Mouse (Mus musculus) liver, embryonic 14.5 days (tissue): ENCODE data around the gene Mitf. TPM values are rescaled to one million over a fixed set of nuclear protein-coding genes. Genes with fewer than 3 reads are reported as not detected.

Experiments
- ATAC-seq: fragments of 200-750 bp; cut with Nextera tagmentation; 2 replicates; pipeline ENCODE4 v1.8.0; 2017; ENCODE audit warnings: moderate number of reproducible peaks, mild to moderate bottlenecking, moderate library complexity; ENCODE audit not compliant: insufficient read depth
- DNase-seq, 3 experiments: peaks; one replicate each; pipeline ENCODE4 v3.0.0-alpha.2; 2012 to 2013; ENCODE audit warnings: low read depth in 3 of 3, low spot score in 3 of 3
- H3K27ac ChIP-seq: fragments of 300-500 bp; sonication (generic); 2 replicates; pipeline ENCODE4 v1.5.1; 2014; ENCODE audit warnings: moderate library complexity, mild to moderate bottlenecking, control low read depth, inconsistent platforms
- H3K27me3 ChIP-seq: fragments of 300-500 bp; sonication (generic); 2 replicates; pipeline ENCODE4 v1.6.1; 2014; ENCODE audit warnings: mild to moderate bottlenecking, low read length, moderate library complexity; ENCODE audit not compliant: control insufficient read depth, insufficient read depth
- H3K36me3 ChIP-seq: fragments of 300-500 bp; sonication (generic); replicated peaks from 2 replicates; pipeline ENCODE4 v1.6.1; 2014; ENCODE audit warnings: low read depth; ENCODE audit not compliant: control insufficient read depth, insufficient read depth
- H3K4me1 ChIP-seq, 2 experiments: fragments of 200-500 bp in 1 of 2; fragments of 300-500 bp in 1 of 2; sonication (generic) in 1 of 2; replicated peaks; 2 replicates each; pipeline ENCODE4 v1.6.1; 2012 to 2014; ENCODE audit warnings: antibody characterized with exemption in 1 of 2, inconsistent platforms in 1 of 2, low read length in 1 of 2; ENCODE audit not compliant: control insufficient read depth in 2 of 2, insufficient read depth in 2 of 2
- H3K4me2 ChIP-seq: fragments of 300-500 bp; sonication (generic); 2 replicates; pipeline ENCODE4 v1.6.1; 2014; ENCODE audit warnings: low read depth, mild to moderate bottlenecking, control low read depth, moderate library complexity
- H3K4me3 ChIP-seq, 2 experiments: fragments of 200-500 bp in 1 of 2; fragments of 300-500 bp in 1 of 2; sonication (generic) in 1 of 2; 2 replicates each; pipeline ENCODE4 v1.5.1; 2012 to 2014; ENCODE audit warnings: low read depth in 2 of 2, low read length in 2 of 2, mild to moderate bottlenecking in 2 of 2, control low read depth in 1 of 2, inconsistent platforms in 1 of 2, moderate library complexity in 1 of 2; ENCODE audit not compliant: insufficient read depth in 1 of 2
- H3K9ac ChIP-seq: fragments of 300-500 bp; sonication (generic); replicated peaks from 2 replicates; pipeline ENCODE4 v1.6.1; 2014; ENCODE audit warnings: mild to moderate bottlenecking, control low read depth, moderate library complexity
- H3K9me3 ChIP-seq: fragments of 300-500 bp; sonication (generic); 2 replicates; pipeline ENCODE4 v1.6.1; 2016; ENCODE audit warnings: low read length, mixed read lengths; ENCODE audit not compliant: control insufficient read depth
- CTCF ChIP-seq: IDR thresholded peaks from 2 replicates; pipeline ENCODE4 v1.5.1; 2016; ENCODE audit warnings: antibody characterized with exemption, low read depth, control low read depth
- EP300 ChIP-seq: IDR thresholded peaks from 2 replicates; pipeline ENCODE4 v1.6.1; 2016; ENCODE audit warnings: antibody characterized with exemption, low read depth
- WGBS: fragments of 180-500 bp; shearing (Covaris S2); extraction: QIAGEN DNeasy Blood & Tissue Kit; methylation state at CpG from one replicate; pipeline ENCODE4 v1.1.7; 2014; ENCODE audit not compliant: insufficient replicate concordance; 5-methylcytosine and 5-hydroxymethylcytosine counted together
- polyA plus RNA-seq, 2 experiments: library from polyadenylated mRNA; depleted of rRNA in 1 of 2; stranded (reverse) in 1 of 2; unstranded in 1 of 2; fragments of >200 nt; fragmentation: Nextera tagmentation in 1 of 2; extraction: Ambion mirVana in 1 of 2; gene quantifications; 2 replicates each; pipeline versions ENCODE4 v1.2.1 to v1.2.3; 2012 to 2014

The Mitf gene
- polyA plus RNA-seq, 2 experiments = 0.25 to 0.38 TPM

GRCm38 (mm10) chr6:97857690-97858089 lies 50.8 kb downstream of the Mitf start:
- H3K27me3 ChIP-seq = no peaks in the 10 kb centered on the region
- no peaks in the 10 kb centered on the region for H3K36me3 ChIP-seq
- no peak for TF ChIP-seq EP300
- peak; percentile 19; the same call in 1 of the 2 replicates for TF ChIP-seq CTCF
- ATAC-seq (no peak), DNase-seq (no peak)
- WGBS = 24% methylated on average over 3 of the region's 3 CpGs
- no peak overlapping the region for H3K4me2 ChIP-seq
- no peak overlapping the region for H3K4me3 ChIP-seq
- no peak overlapping the region for H3K9ac ChIP-seq
- peaks cover 0 to 3% of the 10 kb centered on the region in 2 experiments; a peak in 1 of 4 replicates for H3K4me1 ChIP-seq
- no peaks in the 10 kb centered on the region for H3K9me3 ChIP-seq
- no peak overlapping the region for H3K27ac ChIP-seq

DNA sequence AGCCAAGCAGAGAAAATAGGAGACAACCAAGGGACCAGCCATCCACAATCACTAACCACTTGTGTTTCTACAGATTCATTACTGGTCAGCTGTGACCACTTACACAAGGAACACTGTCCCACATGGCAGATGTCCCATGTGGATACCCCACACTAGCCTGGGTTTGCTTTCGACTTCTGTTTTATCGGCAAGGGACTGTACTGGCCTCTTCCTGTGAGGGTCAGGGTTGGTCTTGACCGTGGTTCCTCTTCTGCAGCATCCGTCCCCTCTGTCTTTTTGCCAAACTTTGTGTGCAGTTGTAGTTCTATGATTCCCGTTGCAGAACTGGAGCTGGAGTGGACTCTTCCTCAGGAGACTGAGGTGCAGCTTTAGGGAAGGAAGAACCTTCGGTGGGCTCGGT lies 59.7 kb downstream of the Mitf start:
- no peaks in the 10 kb centered on the region for H3K9me3 ChIP-seq
- H3K4me1 ChIP-seq = no peaks in the 10 kb centered on the region
- no peak overlapping the region for H3K4me2 ChIP-seq
- TF ChIP-seq EP300 = no peak
- no peak for TF ChIP-seq CTCF
- DNase-seq = no peak
- no peaks in the 10 kb centered on the region for H3K36me3 ChIP-seq
- H3K4me3 ChIP-seq = no peak overlapping the region
- H3K27me3 ChIP-seq = no peaks in the 10 kb centered on the region
- 15% methylated on average over 7 of the region's 7 CpGs for WGBS
- no peak overlapping the region for H3K9ac ChIP-seq
- H3K27ac ChIP-seq = no peak overlapping the region
- ATAC-seq = no peak

DNA sequence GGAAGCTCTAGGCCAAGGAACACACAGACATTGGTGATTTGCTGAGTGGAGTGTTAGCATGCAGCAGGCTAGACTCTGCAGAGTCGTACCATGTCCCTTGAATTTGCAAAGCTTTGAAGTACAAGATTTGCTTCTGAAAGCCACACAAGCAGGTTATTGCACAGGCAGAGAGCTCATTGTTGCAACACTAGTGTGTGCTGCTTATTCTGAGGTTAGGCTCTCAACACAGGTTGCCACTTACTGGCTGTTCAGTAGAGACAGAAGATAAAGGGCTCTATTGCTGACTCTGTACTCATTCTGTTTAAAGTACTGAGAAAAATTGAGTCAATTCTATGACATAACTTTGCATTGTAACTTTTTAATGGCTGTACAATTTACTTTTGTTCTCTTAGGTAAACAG lies 61.2 kb downstream of the Mitf start:
- Histone ChIP-seq H3K4me1 (no peaks in the 10 kb centered on the region), H3K9me3 (no peaks in the 10 kb centered on the region), H3K27ac (no peak overlapping the region), H3K4me2 (no peak overlapping the region), H3K27me3 (no peaks in the 10 kb centered on the region), H3K9ac (no peak overlapping the region), H3K4me3 (no peak overlapping the region), H3K36me3 (no peaks in the 10 kb centered on the region)
- TF ChIP-seq EP300 (no peak), CTCF (no peak)
- 64% methylated on average over 1 of the region's 1 CpGs for WGBS
- ATAC-seq (no peak), DNase-seq (no peak)

DNA sequence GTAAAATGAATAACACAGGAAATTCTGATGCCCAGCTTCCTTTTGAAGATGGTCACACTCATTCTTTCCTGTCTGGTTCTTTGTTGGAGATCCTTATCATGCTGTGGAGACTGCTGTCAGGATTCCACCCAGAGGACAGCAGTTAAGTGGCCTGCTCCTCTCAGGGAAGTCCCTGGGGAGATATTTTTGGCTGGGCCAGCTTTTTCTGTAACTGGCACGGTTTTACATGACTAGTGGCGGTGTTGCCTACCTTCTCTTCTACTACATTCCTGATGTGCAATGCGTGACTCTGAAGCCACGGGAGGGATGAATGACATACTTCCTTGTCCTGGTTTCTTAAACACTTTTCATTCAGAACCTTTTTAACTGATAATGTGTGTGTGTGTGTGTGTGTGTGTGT lies 63.1 kb downstream of the Mitf start:
- WGBS = 44% methylated on average over 4 of the region's 4 CpGs
- DNase-seq = no peak

GRCm38 (mm10) chr6:97871296-97872030 lies 64.6 kb downstream of the Mitf start:
- H3K4me2 ChIP-seq = no peak overlapping the region
- H3K9ac ChIP-seq = no peak overlapping the region
- TF ChIP-seq EP300 (no peak), CTCF (no peak)
- no peak overlapping the region for H3K27ac ChIP-seq
- H3K36me3 ChIP-seq = no peaks in the 10 kb centered on the region
- ATAC-seq (no peak), DNase-seq (no peak)
- no peaks in the 10 kb centered on the region for H3K9me3 ChIP-seq
- no peaks in the 10 kb centered on the region for H3K27me3 ChIP-seq
- 56% methylated on average over 4 of the region's 4 CpGs for WGBS
- H3K4me1 ChIP-seq = no peaks in the 10 kb centered on the region
- H3K4me3 ChIP-seq = no peak overlapping the region

More for the DNA sequence above, 63.1 kb downstream of the Mitf start:
- TF ChIP-seq EP300 (no peak), CTCF (no peak)
- Histone ChIP-seq H3K9ac (no peak overlapping the region), H3K4me2 (no peak overlapping the region), H3K4me3 (no peak overlapping the region), H3K27ac (no peak overlapping the region), H3K4me1 (no peaks in the 10 kb centered on the region), H3K36me3 (no peaks in the 10 kb centered on the region), H3K27me3 (no peaks in the 10 kb centered on the region), H3K9me3 (no peaks in the 10 kb centered on the region)
- ATAC-seq = no peak
